Mouse (Mus musculus): ENCODE measurements around the gene Cyp4f14. TPM values are rescaled to one million over a fixed set of nuclear protein-coding genes. Genes with fewer than 3 reads are reported as not detected.
A peak's percentile ranks its signal among the peaks of the same experiment; 100 is the strongest.

The Cyp4f14 gene
- polyA plus RNA-seq, 1 experiment from 2014 or later: 0.20 TPM

DNA sequence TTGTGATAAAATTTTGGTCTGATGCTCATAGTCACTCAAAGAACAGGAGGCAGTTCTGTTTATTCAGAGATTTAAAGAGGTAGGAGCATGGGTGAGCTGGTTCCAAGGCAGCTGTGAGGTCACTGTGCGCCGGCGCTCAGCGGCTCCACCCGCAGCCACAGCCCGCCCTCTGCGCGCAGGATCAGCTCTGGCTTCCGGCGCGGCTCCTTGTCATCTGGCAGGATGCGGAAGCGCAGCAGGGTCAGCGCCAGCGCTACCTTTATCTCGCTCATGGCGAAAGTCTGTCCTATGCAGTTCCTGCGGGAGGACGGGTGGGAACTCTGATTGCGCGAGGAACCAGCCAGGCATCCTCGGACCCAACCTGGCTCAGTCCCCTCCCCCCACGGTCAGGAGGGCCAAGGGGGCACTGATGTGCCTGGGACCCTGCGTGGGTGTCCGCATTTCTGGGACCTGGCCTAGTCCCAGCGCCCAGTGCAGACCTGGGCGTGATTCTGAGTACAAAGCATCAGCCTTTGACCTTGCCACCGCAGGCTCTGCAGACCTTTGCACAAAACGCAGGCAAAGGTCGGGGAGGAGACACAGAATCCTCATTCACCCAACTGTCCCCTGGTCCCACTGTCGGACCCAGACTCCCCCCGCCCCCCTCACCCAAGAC is 7.6 kb upstream of the Cyp4f14 start:
- Histone ChIP-seq H3K4me1 (ENCODE audit: insufficient read depth) (peaks cover 9% of the 10 kb centered on the region), H3K27ac (ENCODE audit: low read depth) (peak overlapping the region; percentile 91), H3K9ac (replicated peaks) (peak overlapping the region; percentile 61), H3K4me2 (ENCODE audit: low read depth, low read length) (peak overlapping the region; percentile 73), H3K27me3 (ENCODE audit: insufficient read depth, low read length) (no peaks in the 10 kb centered on the region), H3K4me3 (ENCODE audit: low read depth, low read length) (peak overlapping the region; percentile 43), H3K36me3 (replicated peaks; ENCODE audit: insufficient read depth, low read length) (no peaks in the 10 kb centered on the region), H3K9me3 (ENCODE audit: low read length) (no peaks in the 10 kb centered on the region)
- ATAC-seq (peak; percentile 97), DNase-seq (peak; percentile 86)
- no peak for TF ChIP-seq CTCF (IDR thresholded peaks at IDR 0.05; ENCODE audit: low read depth)
- TF ChIP-seq EP300 (IDR thresholded peaks at IDR 0.05; ENCODE audit: low read depth): peak; percentile 21; the same call in 1 of the 2 replicates
- 13% methylated on average over 32 of the region's 32 CpGs for WGBS (ENCODE audit: insufficient replicate concordance)

DNA sequence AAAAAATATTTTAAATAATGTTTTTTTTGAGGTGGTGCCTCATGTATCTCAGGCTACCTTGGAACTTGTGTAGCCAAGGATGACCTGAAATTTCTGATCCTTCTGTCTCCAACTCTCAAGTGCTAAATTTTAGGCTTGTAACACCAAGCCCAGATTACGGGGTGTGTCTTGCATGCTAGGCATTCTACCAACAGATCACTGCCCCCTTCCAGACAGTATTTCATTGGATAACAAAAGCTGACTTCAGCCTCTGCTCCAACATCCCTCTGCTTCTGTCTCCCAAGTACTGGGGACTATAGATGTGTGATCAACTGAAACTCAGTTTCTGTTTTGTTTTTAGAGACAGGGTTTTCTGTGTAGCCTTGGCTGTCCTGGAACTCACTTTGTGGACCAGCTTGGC is 6.5 kb upstream of the Cyp4f14 start:
- no peaks in the 10 kb centered on the region for H3K9me3 ChIP-seq (ENCODE audit: low read length)
- peaks cover 9% of the 10 kb centered on the region for H3K4me1 ChIP-seq (ENCODE audit: insufficient read depth)
- H3K27me3 ChIP-seq (ENCODE audit: insufficient read depth, low read length): no peaks in the 10 kb centered on the region
- TF ChIP-seq EP300 (IDR thresholded peaks at IDR 0.05; ENCODE audit: low read depth) (no peak), CTCF (IDR thresholded peaks at IDR 0.05; ENCODE audit: low read depth) (no peak)
- 79% methylated on average over 1 of the region's 1 CpGs for WGBS (ENCODE audit: insufficient replicate concordance)
- no peak overlapping the region for H3K9ac ChIP-seq (replicated peaks)
- H3K4me3 ChIP-seq (ENCODE audit: low read depth, low read length): no peak overlapping the region
- H3K36me3 ChIP-seq (replicated peaks; ENCODE audit: insufficient read depth, low read length): no peaks in the 10 kb centered on the region
- no peak overlapping the region for H3K4me2 ChIP-seq (ENCODE audit: low read depth, low read length)
- DNase-seq: no peak
- ATAC-seq: no peak
- H3K27ac ChIP-seq (ENCODE audit: low read depth): no peak overlapping the region

DNA sequence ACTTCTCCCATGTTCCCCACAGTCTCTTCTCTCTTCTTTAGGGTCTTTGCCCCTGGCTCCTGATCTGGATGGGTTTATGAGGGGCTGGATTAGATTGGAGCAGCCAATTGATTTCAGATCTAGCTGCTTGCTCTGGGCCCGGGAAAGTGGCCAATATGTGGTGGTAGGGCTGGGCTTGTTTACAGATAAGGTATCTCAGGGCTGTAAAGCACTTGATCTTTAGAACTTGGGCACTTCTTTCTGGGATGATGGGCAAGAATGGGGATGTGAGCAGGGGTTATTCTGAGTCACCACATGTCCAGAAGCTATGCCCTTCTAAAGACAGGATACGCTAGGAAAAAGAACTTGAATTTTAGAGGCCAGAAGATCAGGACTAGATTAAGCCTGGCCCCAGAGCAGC is 2.0 kb upstream of the Cyp4f14 start:
- Histone ChIP-seq H3K9me3 (ENCODE audit: low read length) (no peaks in the 10 kb centered on the region), H3K36me3 (replicated peaks; ENCODE audit: insufficient read depth, low read length) (no peaks in the 10 kb centered on the region), H3K4me1 (ENCODE audit: insufficient read depth) (no peaks in the 10 kb centered on the region), H3K27me3 (ENCODE audit: insufficient read depth, low read length) (no peaks in the 10 kb centered on the region), H3K4me3 (ENCODE audit: low read depth, low read length) (no peak overlapping the region), H3K4me2 (ENCODE audit: low read depth, low read length) (no peak overlapping the region), H3K9ac (replicated peaks) (no peak overlapping the region), H3K27ac (ENCODE audit: low read depth) (no peak overlapping the region)
- WGBS (ENCODE audit: insufficient replicate concordance): 38% methylated on average over 2 of the region's 2 CpGs
- TF ChIP-seq CTCF (IDR thresholded peaks at IDR 0.05; ENCODE audit: low read depth) (no peak), EP300 (IDR thresholded peaks at IDR 0.05; ENCODE audit: low read depth) (no peak)
- DNase-seq (no peak), ATAC-seq (no peak)

DNA sequence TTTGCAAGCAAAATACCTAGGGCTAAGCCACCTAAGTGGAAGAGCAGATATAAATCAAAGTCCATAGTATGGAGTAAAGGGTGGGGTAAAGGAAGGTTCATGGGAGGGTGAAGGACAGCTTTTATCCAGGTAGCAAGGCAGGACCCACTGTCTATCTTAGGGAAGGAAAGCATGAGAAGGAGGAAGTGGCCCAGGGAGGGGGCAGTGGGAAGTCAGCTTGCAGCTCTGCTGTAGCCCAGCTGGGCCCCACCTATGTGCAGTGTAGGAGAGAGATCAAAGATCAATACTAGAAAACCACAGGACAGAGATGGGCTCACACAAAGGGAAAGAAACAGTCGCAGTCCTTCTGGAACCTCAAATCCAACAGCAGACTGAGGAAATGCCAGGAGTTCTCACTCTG is 1.1 kb downstream of the Cyp4f14 start:
- ATAC-seq (no peak), DNase-seq (no peak)
- Histone ChIP-seq H3K9ac (replicated peaks) (no peak overlapping the region), H3K4me3 (ENCODE audit: low read depth, low read length) (no peak overlapping the region), H3K27ac (ENCODE audit: low read depth) (no peak overlapping the region), H3K4me2 (ENCODE audit: low read depth, low read length) (no peak overlapping the region), H3K27me3 (ENCODE audit: insufficient read depth, low read length) (no peaks in the 10 kb centered on the region), H3K36me3 (replicated peaks; ENCODE audit: insufficient read depth, low read length) (no peaks in the 10 kb centered on the region), H3K9me3 (ENCODE audit: low read length) (no peaks in the 10 kb centered on the region), H3K4me1 (ENCODE audit: insufficient read depth) (no peaks in the 10 kb centered on the region)
- WGBS (ENCODE audit: insufficient replicate concordance): 50% methylated on average over 1 of the region's 1 CpGs
- no peak for TF ChIP-seq EP300 (IDR thresholded peaks at IDR 0.05; ENCODE audit: low read depth)
- TF ChIP-seq CTCF (IDR thresholded peaks at IDR 0.05; ENCODE audit: low read depth): no peak

DNA sequence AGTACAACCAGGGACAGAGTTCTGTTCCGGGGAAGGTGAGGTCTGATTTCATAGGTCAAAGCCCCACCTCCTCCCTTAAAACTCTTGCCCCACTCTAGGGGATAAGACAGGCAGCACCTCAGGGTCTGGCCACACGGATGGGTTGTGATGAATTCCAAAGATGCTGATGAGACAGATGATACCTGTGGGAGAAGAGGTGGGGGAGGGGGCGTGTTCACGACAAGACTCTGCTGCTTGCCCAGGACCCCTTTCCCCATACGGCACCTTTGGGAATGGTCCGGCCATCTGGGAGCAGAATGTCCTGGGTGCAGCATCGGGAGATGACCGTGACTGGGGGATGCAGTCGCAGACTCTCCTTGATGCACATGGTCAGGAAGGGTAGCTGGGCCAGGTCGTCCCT is 11.0 kb downstream of the Cyp4f14 start:
- Histone ChIP-seq H3K9me3 (ENCODE audit: low read length) (no peaks in the 10 kb centered on the region), H3K4me2 (ENCODE audit: low read depth, low read length) (no peak overlapping the region), H3K27ac (ENCODE audit: low read depth) (no peak overlapping the region), H3K4me3 (ENCODE audit: low read depth, low read length) (no peak overlapping the region), H3K4me1 (ENCODE audit: insufficient read depth) (no peaks in the 10 kb centered on the region; the same call in 1 of the 2 replicates), H3K27me3 (ENCODE audit: insufficient read depth, low read length) (no peaks in the 10 kb centered on the region), H3K36me3 (replicated peaks; ENCODE audit: insufficient read depth, low read length) (no peaks in the 10 kb centered on the region), H3K9ac (replicated peaks) (no peak overlapping the region)
- TF ChIP-seq EP300 (IDR thresholded peaks at IDR 0.05; ENCODE audit: low read depth) (no peak), CTCF (IDR thresholded peaks at IDR 0.05; ENCODE audit: low read depth) (no peak)
- DNase-seq (no peak), ATAC-seq (no peak)
- WGBS (ENCODE audit: insufficient replicate concordance): 74% methylated on average over 10 of the region's 10 CpGs

DNA sequence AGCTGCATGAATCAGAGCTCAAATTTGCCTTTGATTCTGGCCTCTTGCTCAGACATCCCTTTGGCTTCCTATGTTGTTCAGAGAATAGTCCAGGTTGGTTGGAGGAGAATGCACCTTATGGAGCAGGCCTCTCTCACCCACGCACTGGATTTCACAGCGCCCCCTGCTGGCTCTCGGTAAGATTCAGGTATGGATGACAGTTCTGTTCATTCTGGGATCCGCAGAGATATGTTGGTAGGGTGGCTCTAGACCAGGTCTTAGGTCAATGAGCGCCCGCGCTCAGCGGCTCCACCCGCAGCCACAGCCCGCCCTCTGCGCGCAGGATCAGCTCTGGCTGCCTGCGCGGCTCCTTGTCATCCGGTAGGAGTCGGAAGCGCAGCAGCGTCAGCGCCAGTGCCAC is 11.9 kb downstream of the Cyp4f14 start:
- 0 out of 2 replicates have a peak, but pooled peaks have one; percentile 25 for ATAC-seq
- H3K36me3 ChIP-seq (replicated peaks; ENCODE audit: insufficient read depth, low read length): no peaks in the 10 kb centered on the region
- H3K4me2 ChIP-seq (ENCODE audit: low read depth, low read length): peak overlapping the region; percentile 20
- H3K9ac ChIP-seq (replicated peaks): no peak overlapping the region
- H3K4me1 ChIP-seq (ENCODE audit: insufficient read depth): no peaks in the 10 kb centered on the region; the same call in 1 of the 2 replicates
- H3K9me3 ChIP-seq (ENCODE audit: low read length): no peaks in the 10 kb centered on the region
- no peaks in the 10 kb centered on the region for H3K27me3 ChIP-seq (ENCODE audit: insufficient read depth, low read length)
- WGBS (ENCODE audit: insufficient replicate concordance): 12% methylated on average over 19 of the region's 19 CpGs
- no peak overlapping the region for H3K27ac ChIP-seq (ENCODE audit: low read depth)
- H3K4me3 ChIP-seq (ENCODE audit: low read depth, low read length): no peak overlapping the region
- peak; percentile 73 for DNase-seq
- TF ChIP-seq EP300 (IDR thresholded peaks at IDR 0.05; ENCODE audit: low read depth) (no peak), CTCF (IDR thresholded peaks at IDR 0.05; ENCODE audit: low read depth) (peak; percentile 76)
